Mouse (Mus musculus): ENCODE measurements around the gene Gm9970.

The Gm9970 gene

DNA sequence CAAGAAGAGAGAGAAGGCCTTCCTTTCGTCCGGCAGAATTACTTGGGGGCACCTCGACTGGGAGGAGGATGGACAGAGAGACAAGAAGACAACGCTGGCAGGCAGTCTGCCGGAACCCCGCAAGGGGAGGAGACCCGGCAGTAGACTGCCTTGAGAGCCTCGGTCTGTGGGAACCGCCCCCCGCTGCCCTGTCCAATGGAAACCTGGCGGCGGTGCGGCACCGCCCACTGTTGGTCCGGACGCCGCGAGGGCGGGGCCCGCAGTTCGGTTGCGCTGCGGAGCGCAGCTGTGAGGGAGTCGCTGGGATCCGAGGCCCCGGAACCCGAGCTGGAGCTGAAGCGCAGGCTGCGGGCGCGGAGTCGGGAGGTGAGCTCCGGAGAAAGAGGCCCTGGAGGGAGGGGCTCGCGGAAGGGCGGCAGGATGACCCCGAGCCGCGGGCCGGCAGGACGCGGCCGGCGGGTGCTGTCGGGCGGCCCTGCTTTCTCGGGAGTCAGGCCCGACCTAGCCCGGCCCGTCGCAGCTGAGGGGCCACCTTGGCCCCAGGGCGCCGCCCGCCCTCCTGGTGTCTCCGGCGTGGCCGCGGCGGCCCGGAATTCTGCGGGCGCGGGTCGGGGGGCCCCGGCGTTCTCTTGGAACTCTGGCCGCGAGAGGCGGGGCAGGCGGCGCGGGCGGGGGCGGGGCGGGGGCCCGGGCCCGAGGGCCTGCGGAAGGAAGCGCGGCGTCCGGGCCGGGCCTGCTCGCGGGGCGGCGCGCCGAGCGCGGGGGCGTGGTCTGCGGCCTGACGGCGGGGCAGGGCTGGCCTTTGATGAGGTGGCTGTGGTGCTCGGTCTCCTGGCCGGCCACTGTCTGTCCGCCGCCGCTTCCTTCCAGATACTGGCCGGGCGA is at the start of gene Gm9970, which contains the start of gene Nrbp1:
Gene Gm9970 (minus strand): TSS at position 596 of the 885 bp plus-strand sequence.
Gene Nrbp1 (plus strand): TSS at position 228 of the 885 bp plus-strand sequence.
- peak; percentile 92 to 94 for DNase-seq (ENCODE audit: low spot score in 2 of 2)

DNA sequence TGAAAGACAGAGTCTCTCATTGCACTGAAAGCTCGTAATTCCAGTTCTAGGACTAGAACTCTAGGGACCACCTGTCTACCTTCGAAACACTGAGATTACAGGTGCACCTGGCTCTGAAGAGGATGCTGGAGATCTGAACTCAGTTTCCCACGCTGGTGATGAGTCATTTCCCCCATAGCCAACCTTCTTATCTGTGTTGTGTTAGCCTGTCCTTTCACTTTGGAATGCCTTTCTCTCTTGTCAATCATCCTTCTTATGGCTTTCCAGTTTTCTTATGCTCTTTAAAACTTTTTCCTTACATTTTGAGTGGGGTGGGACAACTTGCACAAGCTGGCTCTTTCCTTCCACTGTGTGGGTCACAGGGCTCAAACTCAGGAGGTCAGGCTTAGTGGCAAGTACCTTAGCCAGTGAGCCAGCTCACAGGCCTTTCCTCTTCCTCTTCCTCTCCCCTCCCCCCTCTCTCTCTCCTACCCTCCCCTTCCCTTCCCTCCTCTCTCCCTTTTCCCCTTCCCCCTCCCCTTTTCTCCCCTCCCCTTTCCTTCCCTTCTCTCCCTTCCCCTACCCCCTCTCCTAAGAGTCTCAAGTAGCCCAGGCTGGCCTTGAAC is 48.7 kb upstream of the Gm9970 start:
- DNase-seq (ENCODE audit: low spot score in 2 of 2), result no peak

DNA sequence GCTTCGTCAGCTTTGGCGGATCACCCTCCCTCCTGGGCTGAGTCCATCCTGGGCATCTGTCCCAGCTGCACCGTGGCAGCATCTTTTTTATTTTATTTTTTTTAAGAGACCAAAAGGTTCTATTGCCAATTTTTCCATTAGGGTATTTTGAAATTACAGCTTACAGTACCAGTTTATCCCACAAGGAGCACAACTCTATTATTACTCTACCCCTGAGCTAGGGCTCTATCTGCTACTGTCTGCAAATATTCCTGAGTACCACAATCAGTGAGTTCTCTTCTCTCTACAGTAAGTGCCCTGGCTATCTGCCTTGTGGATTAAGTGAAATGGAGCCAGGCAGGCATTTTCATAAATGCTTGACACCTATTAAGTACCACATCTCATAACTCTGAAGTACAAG is 47.6 kb upstream of the Gm9970 start:
- no peak for DNase-seq (ENCODE audit: low spot score in 2 of 2)

DNA sequence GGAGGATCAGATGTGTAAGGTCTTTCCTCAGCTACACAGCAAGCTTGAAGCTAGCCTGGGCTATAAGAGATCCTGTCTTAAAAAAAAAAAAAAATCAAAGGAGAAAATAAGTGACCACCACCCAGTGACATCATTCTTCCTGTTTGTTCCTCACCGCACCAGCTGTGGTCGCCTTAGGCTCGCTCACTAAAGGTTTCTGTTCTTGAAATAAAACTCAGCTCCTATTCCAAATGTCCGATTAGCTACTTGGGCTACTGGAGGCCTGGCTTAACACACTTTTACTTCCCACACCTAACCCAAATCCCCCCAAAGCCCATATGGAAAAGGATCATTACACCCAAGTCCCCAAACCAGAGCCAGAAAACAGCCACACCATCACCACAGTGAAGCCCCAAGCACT is 47.2 kb upstream of the Gm9970 start:
- no peak for DNase-seq (ENCODE audit: low spot score in 2 of 2)

DNA sequence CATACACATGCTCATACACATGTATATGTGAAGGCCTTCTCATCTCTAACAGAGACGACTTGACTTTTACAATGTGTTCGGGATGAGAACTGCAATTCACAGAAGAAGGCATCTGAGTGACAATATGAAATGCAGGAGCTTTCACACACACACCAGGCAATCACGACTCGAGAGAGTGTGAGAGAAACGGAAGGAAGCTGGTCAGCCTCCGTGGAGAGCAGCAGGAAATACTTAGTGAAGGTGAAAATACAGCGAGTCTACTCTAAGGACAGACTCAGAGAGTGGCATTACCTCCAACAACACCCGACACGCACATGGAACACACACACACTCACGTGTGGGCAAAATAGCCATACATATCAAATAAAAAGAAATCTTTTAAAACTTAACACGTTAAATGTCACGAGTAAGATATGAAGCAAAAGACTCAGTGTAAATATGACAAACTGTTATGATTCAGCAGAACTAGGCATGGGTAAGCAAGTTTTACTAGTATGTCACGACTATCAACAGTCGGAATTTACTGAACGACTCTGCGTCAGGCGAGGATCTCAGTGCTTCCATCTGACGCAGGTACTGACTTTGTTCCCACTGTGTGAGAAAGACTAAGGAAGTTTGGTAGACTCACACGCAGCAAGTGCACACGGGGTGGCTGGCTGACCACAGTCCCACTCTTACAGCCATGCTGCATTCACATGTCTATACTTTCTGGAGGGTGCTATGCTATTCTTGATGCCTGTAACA is 38.4 kb upstream of the Gm9970 start:
- DNase-seq (ENCODE audit: low spot score in 2 of 2), result no peak

DNA sequence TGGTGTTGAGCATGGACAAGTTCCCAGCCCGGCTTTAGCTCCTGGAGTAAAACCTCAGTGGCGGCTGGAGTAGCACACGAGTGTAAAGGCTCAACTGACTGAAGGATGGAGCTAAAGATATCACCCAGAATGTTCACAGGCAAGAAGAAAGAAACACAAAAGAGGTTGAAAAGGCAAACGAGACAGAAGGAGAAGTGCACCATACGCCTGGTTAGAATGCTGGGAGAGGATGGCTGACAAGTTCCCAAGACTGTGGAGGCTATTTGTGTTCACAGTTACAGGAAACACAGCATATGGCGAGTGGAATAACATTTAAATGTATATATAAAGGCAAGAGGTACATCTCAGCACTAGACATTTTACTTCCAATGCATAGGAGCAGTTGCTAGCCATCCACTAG is 32.0 kb upstream of the Gm9970 start:
- no peak for DNase-seq (ENCODE audit: low spot score in 2 of 2)

DNA sequence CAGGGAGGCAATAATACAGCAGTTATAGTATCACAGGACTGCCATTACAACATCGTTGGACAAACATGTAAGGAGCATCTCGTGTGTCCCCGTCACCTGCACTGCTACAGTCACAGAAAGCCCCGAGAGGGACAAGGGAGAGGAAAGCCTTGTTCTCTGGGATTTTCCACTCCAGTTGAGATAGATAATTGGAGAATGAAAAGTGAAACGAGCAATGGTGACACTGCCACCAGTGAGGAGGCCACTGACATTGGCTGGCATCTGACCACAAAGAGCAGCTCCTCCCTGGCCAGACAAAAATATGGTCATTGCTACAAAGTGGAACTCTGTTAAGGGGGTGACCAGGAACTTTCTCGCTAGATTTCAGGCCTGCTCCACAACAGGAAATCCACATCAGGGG is 26.7 kb upstream of the Gm9970 start:
- DNase-seq (ENCODE audit: low spot score in 2 of 2), result no peak

DNA sequence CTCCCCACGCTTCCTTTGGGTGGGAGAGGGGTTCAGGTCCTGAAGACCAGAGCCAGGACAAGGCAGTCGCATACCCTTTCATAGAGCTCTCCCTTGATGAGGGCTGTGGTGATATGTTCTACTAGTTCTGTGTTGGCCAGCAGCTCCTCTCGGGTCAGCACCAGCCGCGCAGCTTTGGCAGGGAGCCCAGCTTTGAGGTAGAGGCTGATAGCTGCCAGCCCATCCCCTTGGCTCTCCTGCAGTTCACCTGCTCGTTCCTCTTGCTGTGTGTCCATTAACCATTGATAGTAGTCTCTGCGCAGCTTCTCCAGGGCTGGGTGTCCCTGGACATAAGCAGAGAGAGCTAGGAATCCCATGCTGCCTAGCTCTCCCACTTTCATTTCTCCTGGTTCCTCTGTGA is 25.1 kb upstream of the Gm9970 start:
- DNase-seq (ENCODE audit: low spot score in 2 of 2), result no peak

DNA sequence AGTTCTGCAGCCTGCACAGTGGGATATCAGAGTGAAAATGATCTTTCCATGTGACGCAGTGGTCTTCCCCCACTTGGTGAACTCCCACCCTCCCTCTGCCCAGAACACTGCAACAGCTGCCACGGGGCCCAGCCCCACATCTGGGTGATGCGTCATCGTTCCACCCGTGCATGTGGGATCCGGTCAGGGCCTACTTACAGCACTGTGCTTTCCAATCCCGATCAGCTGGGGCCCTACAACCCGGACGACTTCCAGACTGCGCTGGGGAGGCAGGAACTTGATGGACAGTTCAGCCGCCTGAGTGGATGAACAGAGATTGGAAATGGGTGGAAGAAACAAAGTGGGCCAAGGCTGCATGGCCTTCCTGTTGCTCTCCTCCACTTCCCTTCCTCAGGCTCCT is 16.6 kb upstream of the Gm9970 start:
- DNase-seq (ENCODE audit: low spot score in 2 of 2), result no peak

DNA sequence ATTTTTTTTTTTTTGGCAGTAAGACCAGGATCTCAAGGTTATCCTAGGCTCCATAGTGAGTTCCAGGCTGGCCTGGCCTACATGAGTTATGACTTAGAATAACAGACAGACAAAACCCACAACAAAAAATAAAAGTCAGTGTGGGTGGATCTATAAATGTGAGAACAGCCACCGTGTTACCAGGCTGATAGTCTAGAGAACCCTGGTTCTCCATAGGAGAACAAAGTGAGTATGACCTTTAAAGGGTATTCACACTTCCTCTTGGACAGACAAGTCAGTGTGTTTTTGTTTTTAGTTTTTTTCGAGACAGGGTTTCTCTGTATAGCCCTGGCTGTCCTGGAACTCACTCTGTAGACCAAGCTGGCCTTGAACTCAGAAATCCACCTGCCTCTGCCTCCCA is 14.9 kb upstream of the Gm9970 start:
- DNase-seq (ENCODE audit: low spot score in 2 of 2), result no peak

DNA sequence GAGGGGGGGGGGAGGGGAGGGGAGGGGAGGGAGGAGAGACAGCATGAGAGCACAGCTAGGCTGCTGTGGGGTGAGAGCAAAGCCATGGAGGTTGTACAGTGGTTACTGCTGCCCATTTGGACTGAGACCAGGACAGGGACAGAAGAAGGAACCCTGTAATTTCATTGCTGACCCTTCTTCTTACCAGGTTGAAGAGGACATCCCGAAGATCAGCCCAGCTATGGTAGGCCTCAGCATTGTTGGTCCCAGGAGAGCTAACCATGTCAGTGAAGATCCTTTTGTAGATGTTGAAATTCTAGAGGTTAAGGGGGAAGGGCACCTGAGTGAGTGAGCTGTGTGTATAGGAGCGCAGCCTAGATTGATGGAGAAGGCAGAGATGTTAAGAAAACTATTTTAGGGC is 14.3 kb upstream of the Gm9970 start:
- no peak for DNase-seq (ENCODE audit: low spot score in 2 of 2)

DNA sequence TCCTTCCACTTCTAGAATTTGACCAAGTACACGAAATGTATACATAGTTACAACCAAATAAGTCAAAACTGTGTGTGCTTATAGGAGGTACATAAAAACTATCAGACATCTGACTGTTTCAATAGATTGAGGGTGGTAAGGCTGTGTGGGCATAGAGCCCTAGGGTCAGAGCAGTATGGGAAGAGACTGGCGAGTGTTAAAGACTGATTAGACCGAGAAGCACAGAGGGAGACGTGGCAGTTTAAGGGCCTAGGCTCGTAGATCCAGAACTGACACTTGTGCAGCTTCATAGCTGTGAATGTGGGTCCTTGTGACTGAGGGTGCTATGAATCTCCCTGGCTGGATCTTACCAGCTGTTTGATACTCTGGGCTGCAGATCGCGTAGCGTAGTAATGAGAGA is 13.9 kb upstream of the Gm9970 start:
- no peak for DNase-seq (ENCODE audit: low spot score in 2 of 2)

DNA sequence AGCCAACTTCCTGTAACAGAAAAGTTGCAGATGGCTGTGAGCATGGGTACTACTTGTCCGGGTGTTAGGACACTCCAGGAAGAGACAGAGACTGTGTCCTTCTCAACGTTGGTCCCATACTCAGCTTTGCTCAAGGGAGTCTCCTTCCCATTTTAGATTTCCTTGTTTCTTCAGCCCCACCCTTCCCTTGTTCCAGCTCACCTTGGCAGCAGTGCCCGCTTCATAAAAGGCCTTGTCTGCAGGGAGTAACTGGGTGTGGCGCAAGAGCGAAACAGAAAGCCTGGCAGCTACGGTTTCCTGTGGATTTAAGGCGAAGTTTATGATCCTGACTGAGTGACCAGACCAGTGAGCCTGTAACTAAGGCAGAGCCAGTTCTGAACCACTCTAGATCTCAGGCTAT is 13.4 kb upstream of the Gm9970 start:
- DNase-seq (ENCODE audit: low spot score in 2 of 2), result no peak

DNA sequence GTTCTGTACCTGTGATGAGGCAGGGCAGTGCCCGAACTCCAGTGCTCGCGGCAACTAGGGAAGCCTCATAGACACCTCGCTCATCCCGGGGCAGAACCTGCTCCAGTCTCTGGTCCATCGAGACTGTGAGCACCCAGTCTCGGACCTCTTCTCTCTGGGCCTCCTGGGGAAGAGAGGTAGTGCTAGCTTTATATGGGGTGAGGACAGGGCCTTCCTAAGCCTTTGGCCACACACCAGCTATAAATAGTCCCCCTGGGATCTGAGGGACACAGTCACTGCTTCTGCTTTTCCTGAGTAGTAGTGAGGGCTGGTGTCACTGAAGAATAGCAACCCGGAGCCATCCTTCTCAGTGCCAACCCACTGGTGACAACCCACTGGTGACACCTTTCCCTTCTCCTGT is 12.8 kb upstream of the Gm9970 start:
- DNase-seq (ENCODE audit: low spot score in 2 of 2), result no peak

DNA sequence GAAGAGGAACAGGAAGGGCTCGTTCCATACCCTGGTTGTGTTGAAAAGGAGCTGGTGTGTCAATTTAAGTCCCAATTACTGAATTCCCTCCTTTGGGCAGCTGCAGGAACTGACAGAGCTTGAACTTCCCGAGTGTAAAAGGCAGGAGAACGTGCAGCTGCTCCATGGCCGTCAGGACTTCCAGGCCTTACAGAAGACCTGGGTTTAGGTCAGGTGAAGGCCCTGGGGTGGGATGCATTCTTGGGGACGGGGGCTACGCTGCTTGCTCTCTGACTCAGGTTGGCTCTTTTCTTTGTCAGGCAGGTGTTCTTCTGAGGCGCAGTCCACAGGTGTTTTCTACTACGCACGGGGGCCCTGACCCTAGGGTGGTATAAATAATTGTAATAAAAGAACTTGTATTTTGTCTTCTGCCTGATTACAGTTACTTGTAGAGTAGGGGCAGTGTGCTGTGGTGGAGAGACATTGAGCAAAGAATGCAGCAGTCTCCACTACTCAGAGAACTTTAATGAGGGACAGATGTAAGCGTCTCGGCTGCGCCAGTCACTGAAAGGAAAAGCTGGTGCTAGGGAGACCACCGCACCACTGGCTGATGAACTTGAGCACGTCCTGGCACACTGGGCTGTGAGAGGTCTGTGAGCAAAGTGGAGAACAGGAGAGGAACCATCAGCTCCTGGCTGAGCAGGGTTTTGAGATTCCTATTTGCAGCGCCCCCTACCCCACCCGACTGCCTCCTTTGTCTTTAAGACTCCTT is 11.9 kb upstream of the Gm9970 start:
- DNase-seq (ENCODE audit: low spot score in 2 of 2), result no peak

DNA sequence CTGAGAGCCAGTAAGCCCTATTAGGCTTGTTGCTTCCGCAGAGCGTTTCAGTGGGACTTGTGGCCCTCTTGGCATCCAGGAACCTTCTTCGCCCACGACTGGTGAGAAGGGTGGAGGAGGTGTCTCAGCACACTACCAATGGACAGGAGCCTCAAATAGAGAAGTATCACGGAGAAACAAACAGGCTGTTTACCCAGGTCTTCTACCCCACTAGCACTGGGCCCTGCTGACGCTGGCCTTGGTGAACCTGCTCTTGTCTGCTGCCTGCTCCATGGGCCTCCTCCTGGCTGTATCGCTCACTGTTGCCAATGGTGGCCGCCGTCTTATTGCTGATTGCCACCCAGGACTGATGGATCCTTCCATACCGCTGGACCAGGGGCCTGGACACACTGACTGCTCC is 11.1 kb upstream of the Gm9970 start:
- no peak for DNase-seq (ENCODE audit: low spot score in 2 of 2)

DNA sequence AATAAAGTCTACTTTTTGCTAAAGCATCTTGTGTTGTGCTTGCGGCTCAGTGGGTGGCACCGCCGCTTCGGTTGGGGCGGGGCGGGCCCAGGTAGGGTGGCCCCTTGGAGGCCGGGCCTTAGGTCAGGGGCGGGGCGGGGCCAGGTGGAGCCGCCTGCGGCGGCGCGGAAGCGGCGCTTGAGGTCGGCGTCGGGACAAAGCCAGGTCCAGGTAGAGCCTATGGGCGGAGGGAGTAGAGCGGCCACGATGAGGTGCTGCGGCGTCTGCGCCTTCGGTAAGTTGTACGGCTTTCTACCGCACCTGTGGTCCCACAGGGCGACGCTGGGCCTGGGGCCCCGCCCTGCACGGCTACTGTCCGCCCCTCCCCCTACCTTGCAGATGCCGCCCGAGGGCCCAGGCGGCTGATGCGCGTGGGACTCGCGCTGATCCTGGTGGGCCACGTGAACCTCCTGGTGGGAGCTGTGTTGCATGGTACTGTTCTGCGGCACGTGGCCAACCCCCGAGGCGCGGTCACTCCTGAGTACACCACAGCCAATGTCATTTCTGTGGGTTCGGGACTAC is 10.6 kb upstream of the Gm9970 start, which contains the start of gene Krtcap3:
Gene Krtcap3 (plus strand): TSS at position 151 of the 561 bp plus-strand sequence.
- DNase-seq (ENCODE audit: low spot score in 2 of 2), result no peak

DNA sequence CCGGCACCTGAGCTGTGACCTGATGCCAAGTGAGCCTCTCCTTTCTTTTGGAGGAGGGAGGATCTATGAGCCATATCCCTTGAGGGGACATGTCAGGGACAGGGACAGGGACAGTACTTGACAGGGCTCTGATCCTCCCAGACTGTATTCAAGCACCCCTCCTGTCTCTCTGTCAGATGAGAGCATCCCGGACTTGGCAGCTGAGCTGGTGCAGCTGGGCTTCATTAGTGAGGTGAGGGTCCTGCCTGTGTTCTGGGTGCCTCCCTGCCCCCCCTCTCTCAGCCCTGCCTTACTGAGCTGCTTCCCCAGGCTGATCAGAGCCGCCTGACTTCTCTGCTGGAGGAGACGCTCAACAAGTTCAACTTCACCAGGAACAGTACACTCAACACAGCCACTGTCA is 9.7 kb upstream of the Gm9970 start:
- no peak for DNase-seq (ENCODE audit: low spot score in 2 of 2)

DNA sequence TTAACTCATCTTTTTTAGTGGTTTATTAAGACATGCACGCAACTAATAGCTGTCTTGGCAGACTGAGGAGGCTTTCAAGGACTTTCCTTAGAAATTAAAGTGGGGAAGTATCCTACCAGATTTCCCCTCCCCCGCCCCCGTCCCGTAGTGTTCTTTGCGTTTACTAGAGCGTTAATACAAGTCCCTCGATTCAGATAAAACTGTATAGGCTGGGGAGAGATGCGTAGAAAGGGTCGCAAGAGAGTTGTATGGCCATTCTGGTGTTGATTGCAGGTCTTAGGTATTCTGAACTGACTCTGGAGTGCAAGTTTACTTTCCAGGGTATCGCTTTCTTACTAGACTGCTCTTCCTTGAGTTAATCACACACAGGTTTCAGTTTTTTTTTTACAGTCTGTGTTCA is 1.2 kb upstream of the Gm9970 start:
- DNase-seq (ENCODE audit: low spot score in 2 of 2), result no peak

DNA sequence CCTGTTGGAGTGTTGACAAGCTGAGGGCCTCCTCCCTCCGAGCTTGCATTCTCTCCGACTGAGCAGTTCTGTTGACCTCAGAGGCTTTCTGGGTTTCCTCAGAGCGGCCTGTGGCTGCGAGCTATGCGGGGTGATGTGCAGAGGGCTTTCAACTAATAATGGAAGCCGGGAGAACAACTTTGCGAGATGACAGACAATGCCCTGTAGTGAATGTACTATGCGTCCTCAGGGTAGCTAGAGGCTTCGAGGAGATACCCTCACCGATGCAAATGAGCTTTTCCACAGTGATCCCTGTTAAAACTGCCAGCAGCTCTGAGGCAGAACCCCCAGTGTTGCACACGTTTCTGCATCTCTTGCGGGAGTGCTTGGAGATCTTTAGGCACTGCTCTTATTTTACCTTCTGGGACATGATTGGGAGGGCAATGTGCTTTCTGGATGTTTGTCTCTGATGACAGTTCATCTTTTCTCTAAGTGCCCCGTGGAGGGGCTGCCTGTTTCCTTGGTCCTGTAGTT is 546 bp upstream of the Gm9970 start:
- no peak for DNase-seq (ENCODE audit: low spot score in 2 of 2)

DNA sequence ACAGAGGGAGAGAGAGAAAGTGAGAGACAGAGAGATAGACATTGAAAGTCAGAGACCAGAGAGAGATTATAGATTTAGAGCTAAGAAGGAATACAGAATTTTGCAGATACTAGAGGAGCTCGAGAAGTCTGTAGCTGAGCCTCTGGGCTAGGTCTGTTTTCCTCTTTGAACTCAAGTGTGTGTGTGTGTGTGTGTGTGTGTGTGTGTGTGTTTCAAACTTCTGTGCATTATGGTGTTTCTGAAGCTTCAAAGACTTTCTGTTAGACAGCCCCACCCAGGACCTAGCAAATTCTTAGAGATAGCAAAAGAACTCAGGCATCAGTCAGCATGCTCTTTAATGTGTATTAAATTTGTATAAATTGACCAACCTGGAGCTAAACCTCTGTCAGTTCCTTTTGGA is 14.4 kb downstream of the Gm9970 start:
- no peak for DNase-seq (ENCODE audit: low spot score in 2 of 2)
